Mouse (Mus musculus): Measurements from ENCODE around the gene Creld1. TPM values are rescaled to one million over a fixed set of nuclear protein-coding genes. Genes with fewer than 3 reads are reported as not detected.

Creld1 gene
- polyA plus RNA-seq, 1 experiment from 2014 or later, result 78.9 TPM

DNA sequence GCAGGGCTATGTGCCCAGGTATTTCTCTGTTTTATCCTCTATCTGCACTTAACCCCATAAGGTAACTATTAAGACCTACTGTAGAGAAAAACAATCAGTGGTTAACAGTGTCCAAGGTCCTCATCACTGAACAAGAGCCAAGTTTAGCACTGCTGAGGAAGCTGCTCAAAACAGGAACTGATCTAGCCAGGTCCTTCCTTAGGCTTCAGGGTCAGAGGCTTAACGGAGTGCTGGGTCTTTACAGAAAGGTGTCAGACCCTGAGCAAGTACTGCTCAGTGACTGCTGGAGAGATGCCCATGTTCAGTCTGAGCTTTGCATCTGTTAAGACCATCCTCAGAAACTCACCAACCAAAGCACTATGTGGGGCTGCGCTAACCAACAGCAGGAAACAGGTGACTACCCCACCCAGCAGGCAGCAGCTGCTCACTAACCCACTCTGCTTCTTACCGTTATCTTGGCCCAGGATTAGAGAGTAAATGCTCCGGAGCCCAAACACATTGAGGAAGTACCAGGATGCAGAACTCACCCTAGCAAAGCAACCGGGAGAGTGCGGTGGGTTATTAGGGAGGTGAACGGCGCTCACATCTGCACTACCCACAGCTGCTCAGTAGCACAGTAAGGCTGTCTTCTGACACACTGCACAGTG is 34.5 kb downstream of the Creld1 start:
- Histone ChIP-seq H3K9me3 (no peaks in the 10 kb centered on the region), H3K9ac (no peak overlapping the region), H3K4me1 (replicated peaks) (no peaks in the 10 kb centered on the region), H3K36me3 (peaks cover 99% of the 10 kb centered on the region), H3K4me3 (no peak overlapping the region), H3K27ac (replicated peaks) (no peak overlapping the region), H3K4me2 (no peak overlapping the region), H3K27me3 (no peaks in the 10 kb centered on the region)
- WGBS, result 92% methylated on average over 8 of the region's 8 CpGs
- no peak for ATAC-seq (ENCODE audit: low read depth)

DNA sequence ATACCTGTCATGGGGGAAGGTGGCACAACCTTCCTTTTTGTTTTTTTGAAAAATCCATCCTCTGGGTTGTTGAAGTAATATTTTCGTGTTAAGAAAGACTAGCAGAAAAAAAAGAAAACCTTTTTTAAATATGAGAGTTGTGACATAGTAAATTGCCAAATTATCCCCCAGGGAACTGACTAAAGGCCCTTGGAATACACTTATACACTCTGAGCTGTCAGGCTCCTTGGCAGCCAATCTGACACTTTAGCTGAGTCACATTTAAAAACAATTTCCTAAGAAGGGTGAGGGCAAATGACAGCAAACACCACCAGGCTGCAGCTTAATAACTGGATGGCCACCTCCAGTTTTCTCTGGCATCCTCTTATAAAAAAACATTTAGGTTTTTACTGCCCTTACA is 39.2 kb downstream of the Creld1 start:
- Histone ChIP-seq H3K36me3 (peaks cover 60% of the 10 kb centered on the region), H3K27me3 (no peaks in the 10 kb centered on the region), H3K4me2 (no peak overlapping the region), H3K9ac (no peak overlapping the region), H3K27ac (replicated peaks) (no peak overlapping the region), H3K4me3 (no peak overlapping the region), H3K4me1 (replicated peaks) (no peaks in the 10 kb centered on the region), H3K9me3 (no peaks in the 10 kb centered on the region)
- 85% methylated on average over 1 of the region's 1 CpGs for WGBS
- ATAC-seq (ENCODE audit: low read depth), result no peak

DNA sequence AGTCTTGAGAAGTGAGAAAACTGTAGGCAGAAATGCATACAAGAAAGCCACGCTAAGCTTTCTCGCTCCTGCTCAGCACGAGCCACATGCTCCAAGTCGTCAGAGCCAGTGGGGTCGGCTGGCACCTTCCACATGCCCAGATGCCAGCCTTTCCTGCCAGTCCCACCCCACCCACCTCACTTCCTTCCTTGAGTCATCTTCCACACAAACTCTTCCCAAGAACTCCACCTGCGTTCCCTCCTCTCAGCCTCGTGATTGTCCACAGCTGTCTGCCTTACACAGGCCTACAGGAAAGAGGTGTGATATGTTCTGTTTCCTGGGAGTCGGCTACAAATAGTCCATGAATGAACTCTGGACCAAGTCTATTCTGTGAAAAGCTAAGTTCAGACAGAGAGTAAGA is 40.3 kb downstream of the Creld1 start:
- H3K9me3 ChIP-seq, result no peaks in the 10 kb centered on the region
- no peak overlapping the region for H3K4me2 ChIP-seq
- ATAC-seq (ENCODE audit: low read depth), result no peak
- H3K27ac ChIP-seq (replicated peaks), result no peak overlapping the region
- no peaks in the 10 kb centered on the region for H3K4me1 ChIP-seq (replicated peaks)
- WGBS, result 92% methylated on average over 8 of the region's 8 CpGs
- no peaks in the 10 kb centered on the region for H3K27me3 ChIP-seq
- peaks cover 53% of the 10 kb centered on the region for H3K36me3 ChIP-seq
- H3K9ac ChIP-seq, result no peak overlapping the region; the same call in 1 of the 2 replicates
- H3K4me3 ChIP-seq, result no peak overlapping the region

DNA sequence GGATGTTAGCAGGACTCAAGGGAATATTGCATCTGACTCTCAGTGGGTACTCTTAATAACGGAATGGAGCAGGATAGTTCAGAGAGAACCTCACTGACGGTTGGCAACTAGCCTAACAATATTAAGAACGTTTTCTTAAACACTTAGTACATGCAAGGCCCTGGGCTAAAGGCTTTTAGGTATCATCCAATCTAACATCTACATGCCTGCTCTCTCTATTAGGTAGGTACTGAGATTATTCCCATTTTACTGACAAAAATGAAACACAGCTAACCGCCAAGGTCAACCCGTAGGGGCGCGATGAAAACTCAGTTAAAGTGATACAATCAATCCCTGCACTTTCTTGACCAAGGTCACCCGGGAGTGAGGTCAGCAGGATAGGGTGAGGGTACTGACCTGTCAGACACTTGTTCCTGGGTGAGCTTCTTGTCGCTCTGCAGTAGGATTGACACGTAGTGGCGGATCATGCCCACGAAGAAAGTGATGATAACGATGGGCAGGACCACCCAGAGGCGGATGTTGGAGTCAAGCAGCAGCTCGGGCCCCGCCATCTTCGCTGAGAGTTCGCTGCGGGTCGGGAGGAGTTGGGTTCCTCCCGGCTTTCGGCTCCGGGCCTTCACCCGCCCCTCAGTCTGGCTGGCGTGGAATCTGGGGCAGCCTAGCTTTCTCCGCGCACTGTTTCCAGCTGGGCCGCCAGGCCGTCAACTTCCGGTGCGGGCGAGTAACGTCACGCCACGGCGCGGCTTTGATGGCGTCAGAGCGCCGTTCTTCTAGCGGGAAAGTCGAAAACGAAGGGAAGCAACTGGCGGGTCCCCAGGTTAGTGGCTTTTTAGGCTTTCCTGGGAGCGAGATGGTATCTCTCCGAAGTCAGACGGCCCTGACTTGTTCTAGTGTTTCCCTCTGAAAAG is 48.1 kb downstream of the Creld1 start, which contains the start of the genes Emc3 and Fancd2:
Gene Emc3, minus strand, starts transcription at position 721 of the 908 bp plus-strand sequence.
Gene Fancd2, plus strand, starts transcription at position 751 of the 908 bp plus-strand sequence.
- under 1% methylated on average over 47 of the region's 47 CpGs for WGBS
- peaks cover 27% of the 10 kb centered on the region for H3K4me1 ChIP-seq (replicated peaks)
- peak; percentile 91 for ATAC-seq (ENCODE audit: low read depth)

DNA sequence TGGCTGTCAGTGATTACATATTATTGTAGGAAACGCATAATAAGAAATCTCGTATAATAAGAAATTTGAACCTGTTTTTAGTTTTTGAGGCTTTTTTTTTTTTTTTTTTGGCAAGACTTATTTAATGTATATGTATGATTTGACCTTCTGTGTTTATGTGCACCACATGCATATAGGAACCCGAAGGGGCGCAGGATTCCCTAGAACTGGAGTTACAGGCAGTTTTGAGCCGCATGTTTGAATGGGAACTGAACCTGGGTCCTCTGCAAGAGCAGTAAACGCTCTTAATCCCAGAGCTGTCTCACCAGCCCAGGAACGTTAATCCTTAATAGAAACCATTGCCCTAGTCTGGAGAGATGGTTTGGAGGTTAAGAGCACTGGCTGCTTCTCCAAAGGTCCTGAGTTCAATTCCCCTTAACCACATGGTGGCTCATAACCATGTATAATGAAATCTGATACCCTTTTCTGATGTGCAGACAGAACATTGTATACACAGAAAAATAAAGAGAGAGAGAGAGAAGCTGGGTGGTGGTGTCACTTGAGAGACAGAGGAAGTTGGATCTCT is 48.8 kb downstream of the Creld1 start:
- Histone ChIP-seq H3K27ac (replicated peaks) (no peak overlapping the region), H3K4me2 (peak overlapping the region; percentile 82), H3K4me3 (peak overlapping the region; percentile 89), H3K27me3 (no peaks in the 10 kb centered on the region), H3K9ac (peak overlapping the region; percentile 91), H3K4me1 (replicated peaks) (peaks cover 27% of the 10 kb centered on the region), H3K9me3 (no peaks in the 10 kb centered on the region), H3K36me3 (0 out of 2 replicates have a peak, but pooled peaks cover 8% of the 10 kb centered on the region)
- ATAC-seq (ENCODE audit: low read depth), result no peak
- WGBS, result 7% methylated on average over 7 of the region's 7 CpGs

More for the DNA sequence above, 48.1 kb downstream of the Creld1 start, which contains the start of the genes Emc3 and Fancd2:
- Histone ChIP-seq H3K4me2 (peak within 1 kb of the TSS; percentile 82), H3K27me3 (no peaks in the 10 kb centered on the region), H3K27ac (replicated peaks) (peak within 1 kb of the TSS; percentile 73), H3K36me3 (0 out of 2 replicates have a peak, but pooled peaks cover 8% of the 10 kb centered on the region), H3K9ac (peak within 1 kb of the TSS; percentile 91), H3K4me3 (peak within 1 kb of the TSS; percentile 89), H3K9me3 (no peaks in the 10 kb centered on the region)

DNA sequence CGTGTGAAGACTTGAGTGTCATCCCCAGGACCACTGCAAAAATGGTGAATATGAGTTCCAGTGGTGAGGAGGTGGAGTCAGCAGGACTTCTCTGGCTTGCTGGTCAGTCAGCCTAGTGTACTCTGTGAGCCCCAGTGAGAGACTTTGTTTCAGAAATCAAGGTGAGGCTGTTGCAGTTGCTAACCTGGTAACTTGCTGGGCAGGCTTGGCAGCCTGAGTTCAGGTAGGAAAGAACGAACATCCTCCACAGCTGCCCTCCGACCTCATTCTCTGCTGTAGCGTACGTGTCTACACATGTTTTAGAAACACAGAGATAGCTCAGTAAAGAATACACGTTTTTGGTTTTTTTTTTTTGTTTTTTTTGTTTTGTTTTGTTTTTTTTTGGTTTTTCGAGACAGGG is 51.8 kb downstream of the Creld1 start:
- WGBS, result 88% methylated on average over 7 of the region's 7 CpGs
- Histone ChIP-seq H3K4me1 (replicated peaks) (peaks cover 17% of the 10 kb centered on the region), H3K9ac (no peak overlapping the region), H3K4me2 (no peak overlapping the region), H3K36me3 (0 out of 2 replicates have a peak, but pooled peaks cover under 1% of the 10 kb centered on the region), H3K9me3 (no peaks in the 10 kb centered on the region), H3K27me3 (no peaks in the 10 kb centered on the region), H3K4me3 (no peak overlapping the region), H3K27ac (replicated peaks) (no peak overlapping the region)
- ATAC-seq (ENCODE audit: low read depth), result no peak

DNA sequence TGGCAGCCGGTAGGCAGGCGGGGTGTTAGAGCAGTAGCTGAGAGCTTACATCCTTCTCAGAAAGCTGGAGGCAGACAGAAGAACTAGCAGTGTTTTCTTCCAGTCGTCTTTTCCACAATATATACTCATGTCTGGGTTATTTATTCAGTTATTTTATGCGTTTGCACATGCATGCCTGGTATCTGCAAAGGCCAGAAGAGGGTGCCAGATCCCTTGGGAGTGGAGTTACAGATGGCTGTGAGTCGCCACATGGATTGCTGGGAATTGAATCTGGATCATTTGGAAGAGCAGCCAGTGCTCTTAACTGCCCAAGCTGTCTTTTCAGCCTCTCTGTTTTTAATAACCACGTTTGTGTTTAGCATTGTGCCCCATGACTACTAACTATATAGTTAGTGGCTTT is 58.5 kb downstream of the Creld1 start:
- Histone ChIP-seq H3K4me2 (no peak overlapping the region), H3K27me3 (no peaks in the 10 kb centered on the region), H3K4me3 (no peak overlapping the region), H3K9ac (no peak overlapping the region), H3K4me1 (replicated peaks) (no peaks in the 10 kb centered on the region), H3K9me3 (no peaks in the 10 kb centered on the region), H3K36me3 (no peaks in the 10 kb centered on the region), H3K27ac (replicated peaks) (no peak overlapping the region)
- ATAC-seq (ENCODE audit: low read depth), result no peak
- 88% methylated on average over 6 of the region's 6 CpGs for WGBS

Small RNA genes within 50 kb of the gene (microRNA-seq; reads per million reads assigned to microRNA genes)
- gene Gm23365, result not detected

Other genes with a start within 250 kb of the Creld1 start
- 36.8 and 37.0 TPM in 2 replicates for gene Mtmr14, start 245.5 kb upstream of the Creld1 start, polyA plus RNA-seq (2015; fragmentation: Nextera tagmentation; extraction: Ambion mirVana)
- gene Cpne9, start 201.0 kb upstream of the Creld1 start, polyA plus RNA-seq (2015; fragmentation: Nextera tagmentation; extraction: Ambion mirVana), result 0.31 and 0.58 TPM in 2 replicates
- 16.7 and 16.8 TPM in 2 replicates for gene Brpf1, start 176.2 kb upstream of the Creld1 start, polyA plus RNA-seq (2015; fragmentation: Nextera tagmentation; extraction: Ambion mirVana)
- 9.0 and 10.2 TPM in 2 replicates for gene Ogg1, start 156.3 kb upstream of the Creld1 start, polyA plus RNA-seq (2015; fragmentation: Nextera tagmentation; extraction: Ambion mirVana)
- 76.4 and 78.0 TPM in 2 replicates for gene Camk1, start 139.3 kb upstream of the Creld1 start, polyA plus RNA-seq (2015; fragmentation: Nextera tagmentation; extraction: Ambion mirVana)
- 63.8 and 64.5 TPM in 2 replicates for gene Tada3, start 105.4 kb upstream of the Creld1 start, polyA plus RNA-seq (2015; fragmentation: Nextera tagmentation; extraction: Ambion mirVana)
- gene Arpc4, start 105.2 kb upstream of the Creld1 start, polyA plus RNA-seq (2015; fragmentation: Nextera tagmentation; extraction: Ambion mirVana), result 375 and 421 TPM in 2 replicates
- gene Ttll3, start 94.0 kb upstream of the Creld1 start, polyA plus RNA-seq (2015; fragmentation: Nextera tagmentation; extraction: Ambion mirVana), result 9.9 and 11.3 TPM in 2 replicates
- 19.2 and 19.7 TPM in 2 replicates for gene Rpusd3, start 64.0 kb upstream of the Creld1 start, polyA plus RNA-seq (2015; fragmentation: Nextera tagmentation; extraction: Ambion mirVana)
- not detected in 2 replicates for gene Cidec, start 47.5 kb upstream of the Creld1 start, polyA plus RNA-seq (2015; fragmentation: Nextera tagmentation; extraction: Ambion mirVana)
- 91.8 and 95.8 TPM in 2 replicates for gene Jagn1, start 40.7 kb upstream of the Creld1 start, polyA plus RNA-seq (2015; fragmentation: Nextera tagmentation; extraction: Ambion mirVana)
- 0.37 and 0.38 TPM in 2 replicates for gene Il17re, start 24.8 kb upstream of the Creld1 start, polyA plus RNA-seq (2015; fragmentation: Nextera tagmentation; extraction: Ambion mirVana)
- 2.1 and 2.9 TPM in 2 replicates for gene Il17rc, start 11.9 kb upstream of the Creld1 start, polyA plus RNA-seq (2015; fragmentation: Nextera tagmentation; extraction: Ambion mirVana)
- 5.2 and 5.6 TPM in 2 replicates for gene Prrt3, start 18.6 kb downstream of the Creld1 start, polyA plus RNA-seq (2015; fragmentation: Nextera tagmentation; extraction: Ambion mirVana)
- 103 and 108 TPM in 2 replicates for gene Emc3, start 48.4 kb downstream of the Creld1 start, polyA plus RNA-seq (2015; fragmentation: Nextera tagmentation; extraction: Ambion mirVana)
- gene Fancd2, start 48.4 kb downstream of the Creld1 start, polyA plus RNA-seq (2015; fragmentation: Nextera tagmentation; extraction: Ambion mirVana), result 1.8 and 2.1 TPM in 2 replicates
- 0.18 TPM in 1 of 2 replicates, not detected in the other for gene Fancd2os, start 117.4 kb downstream of the Creld1 start, polyA plus RNA-seq (2015; fragmentation: Nextera tagmentation; extraction: Ambion mirVana)
- gene Brk1, start 121.5 kb downstream of the Creld1 start, polyA plus RNA-seq (2015; fragmentation: Nextera tagmentation; extraction: Ambion mirVana), result 241 and 242 TPM in 2 replicates
- 65.9 and 66.8 TPM in 2 replicates for gene Vhl, start 140.7 kb downstream of the Creld1 start, polyA plus RNA-seq (2015; fragmentation: Nextera tagmentation; extraction: Ambion mirVana)
- 2.5 and 2.7 TPM in 2 replicates for gene Irak2, start 155.2 kb downstream of the Creld1 start, polyA plus RNA-seq (2015; fragmentation: Nextera tagmentation; extraction: Ambion mirVana)
- gene Tatdn2, start 213.8 kb downstream of the Creld1 start, polyA plus RNA-seq (2015; fragmentation: Nextera tagmentation; extraction: Ambion mirVana), result 0.61 and 1.1 TPM in 2 replicates
- 0.22 and 0.80 TPM in 2 replicates for gene Ghrl, start 236.6 kb downstream of the Creld1 start, polyA plus RNA-seq (2015; fragmentation: Nextera tagmentation; extraction: Ambion mirVana)